Mouse (Mus musculus): ENCODE measurements around the gene Fam229a.
"Not testable (repeated sequence)": the region's sequence is repeated elsewhere in the genome, so short reads cannot be mapped to it uniquely, and the experiment has no call there.

Gene Fam229a

GRCm38 (mm10) chr4:129490972-129491880, at the start of gene Fam229a, which contains the start of gene Tssk3:
Gene Fam229a, plus strand, starts transcription at chr4:129491190.
Gene Tssk3, minus strand, starts transcription at chr4:129491022.
- DNase-seq (ENCODE audit: low read depth, low spot score), result peak; percentile 52

- no peak for DNase-seq (ENCODE audit: low read depth, low spot score)
Observed at GRCm38 (mm10) chr4:129447360-129447759, 43.6 kb upstream of the Fam229a start.

DNA sequence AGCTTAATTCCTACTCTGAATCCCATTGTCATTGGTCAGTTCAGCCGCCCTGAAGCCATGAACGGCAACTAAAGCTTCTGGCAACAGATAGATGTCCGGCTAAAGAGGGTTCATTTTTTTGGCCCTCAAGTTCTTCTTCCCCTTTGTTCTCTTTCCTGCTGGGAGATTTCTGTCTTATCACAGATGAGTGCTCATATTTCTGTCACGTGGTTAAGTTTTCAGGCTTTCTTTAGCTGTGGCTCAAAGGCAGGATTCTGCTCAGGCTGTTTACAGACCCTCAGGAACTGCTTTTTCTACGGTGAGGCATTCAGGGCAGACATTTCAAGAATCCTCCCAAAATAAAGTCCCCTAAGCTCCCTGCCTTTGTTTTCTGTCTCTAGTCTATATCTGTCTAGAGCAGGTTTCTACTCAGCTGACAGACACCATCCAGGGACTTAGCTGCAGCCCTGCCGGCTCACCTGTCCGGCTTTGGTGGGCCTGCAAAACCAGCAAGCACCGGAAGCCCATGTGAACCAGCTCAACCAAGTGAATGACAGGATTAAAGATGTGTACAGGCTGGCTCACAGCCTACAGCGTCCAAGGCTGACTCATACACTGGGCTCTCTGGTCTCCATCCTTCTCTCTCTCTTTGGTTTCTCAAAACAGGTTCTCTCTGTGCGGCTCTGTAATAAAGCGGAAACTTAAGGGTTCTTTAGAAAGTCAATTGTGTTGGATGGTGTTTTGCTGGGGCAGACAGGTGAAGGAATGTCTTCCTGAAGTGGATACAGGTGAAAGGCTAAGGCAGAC, 43.0 kb upstream of the Fam229a start:
- DNase-seq (ENCODE audit: low read depth, low spot score), result no peak

- DNase-seq (ENCODE audit: low read depth, low spot score), result no peak
Observed at GRCm38 (mm10) chr4:129448713-129449112, 42.3 kb upstream of the Fam229a start.

DNA sequence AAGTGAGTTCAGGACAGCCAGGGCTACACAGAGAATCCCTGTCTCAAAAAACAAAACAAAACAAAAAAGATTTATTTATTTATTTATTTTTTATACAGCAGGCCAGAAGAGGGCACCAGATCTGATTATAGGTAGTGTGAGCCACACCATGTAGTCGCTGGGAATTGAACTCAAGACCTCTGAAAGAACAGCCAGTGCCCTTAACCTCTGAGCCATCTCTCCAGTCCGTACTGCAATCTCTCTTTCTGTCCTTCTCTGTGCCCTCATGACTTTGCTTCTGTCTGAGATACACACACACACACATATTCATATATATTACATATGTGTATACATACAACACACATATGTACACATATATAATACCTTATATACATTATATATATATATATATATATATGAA, 40.1 kb upstream of the Fam229a start:
- DNase-seq (ENCODE audit: low read depth, low spot score), result peak; percentile 44

DNA sequence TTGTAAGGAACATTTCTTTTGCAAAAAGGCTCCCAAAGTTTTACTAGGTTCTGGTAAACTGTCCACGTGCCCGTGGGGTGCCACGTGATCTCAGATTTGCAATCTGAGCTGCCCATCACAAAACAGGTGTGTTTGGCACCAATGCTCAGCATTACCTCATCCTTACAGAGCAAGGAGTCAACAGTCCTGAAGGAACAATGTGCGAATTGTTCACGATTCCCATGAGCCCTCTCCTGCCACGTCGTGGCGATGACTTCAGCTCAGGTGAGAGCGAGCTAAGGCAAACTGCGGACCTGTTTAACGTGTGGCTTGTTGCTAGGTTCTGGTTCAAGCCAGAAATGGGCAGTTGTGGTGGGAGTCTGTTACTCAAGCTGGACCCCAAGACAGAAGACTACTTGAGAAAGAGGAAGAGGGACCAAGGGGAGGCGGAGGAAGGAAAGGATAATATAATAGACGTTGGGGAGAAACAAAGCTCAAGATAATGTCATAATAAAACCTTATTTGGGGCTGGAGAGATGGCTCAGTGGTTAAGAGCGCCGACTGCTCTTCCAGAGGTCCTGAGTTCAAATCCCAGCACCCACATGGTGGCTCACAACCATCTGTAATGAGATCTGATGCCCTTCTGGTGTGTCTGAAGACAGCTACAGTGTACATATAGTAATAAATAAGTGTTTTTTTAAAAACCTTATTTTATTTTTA, 39.4 kb upstream of the Fam229a start:
- peak; percentile 53 for DNase-seq (ENCODE audit: low read depth, low spot score)

- peak; percentile 91 for DNase-seq (ENCODE audit: low read depth, low spot score)
Observed at GRCm38 (mm10) chr4:129455265-129455664, 35.7 kb upstream of the Fam229a start.

GRCm38 (mm10) chr4:129456126-129456525, 34.9 kb upstream of the Fam229a start:
- DNase-seq (ENCODE audit: low read depth, low spot score), result no peak

DNA sequence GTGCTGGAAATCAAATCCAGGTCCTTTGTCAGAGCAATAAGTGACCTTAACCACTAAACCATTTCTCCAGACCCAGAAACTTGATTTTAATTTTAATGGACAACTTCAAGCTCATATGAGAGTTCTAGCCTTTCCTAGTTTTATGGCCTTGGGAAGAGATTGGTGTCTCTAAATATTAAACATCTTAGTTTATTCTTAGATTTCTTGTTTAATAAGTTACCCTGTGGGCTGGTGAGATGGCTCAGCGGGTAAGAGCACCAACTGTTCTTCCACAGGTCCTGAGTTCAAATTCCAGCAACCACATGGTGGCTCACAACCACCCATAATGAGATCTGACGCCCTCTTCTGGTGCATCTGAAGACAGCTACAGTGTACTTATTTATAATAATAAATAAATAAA, 33.7 kb upstream of the Fam229a start:
- not testable (repeated sequence) for DNase-seq (ENCODE audit: low read depth, low spot score)

DNA sequence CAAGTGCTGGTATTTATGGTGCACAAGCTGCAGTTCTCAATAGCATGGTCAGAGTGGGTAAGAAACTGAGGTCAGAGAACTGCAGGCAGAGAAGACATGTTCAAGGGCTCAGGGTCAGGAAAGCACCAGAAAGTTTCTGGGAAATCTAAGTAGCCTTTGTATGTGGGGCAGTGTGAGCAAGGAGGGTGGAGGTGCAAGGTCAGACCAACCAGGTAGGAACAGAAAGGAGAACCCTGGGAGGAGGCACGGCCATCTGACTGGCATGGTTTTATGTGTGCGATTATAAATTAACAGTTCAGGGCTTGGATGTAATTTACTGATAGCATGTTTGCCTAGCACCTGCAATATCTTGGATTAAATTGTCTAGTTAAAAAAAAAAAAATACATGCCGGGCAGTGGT, 31.3 kb upstream of the Fam229a start:
- DNase-seq (ENCODE audit: low read depth, low spot score), result no peak

DNA sequence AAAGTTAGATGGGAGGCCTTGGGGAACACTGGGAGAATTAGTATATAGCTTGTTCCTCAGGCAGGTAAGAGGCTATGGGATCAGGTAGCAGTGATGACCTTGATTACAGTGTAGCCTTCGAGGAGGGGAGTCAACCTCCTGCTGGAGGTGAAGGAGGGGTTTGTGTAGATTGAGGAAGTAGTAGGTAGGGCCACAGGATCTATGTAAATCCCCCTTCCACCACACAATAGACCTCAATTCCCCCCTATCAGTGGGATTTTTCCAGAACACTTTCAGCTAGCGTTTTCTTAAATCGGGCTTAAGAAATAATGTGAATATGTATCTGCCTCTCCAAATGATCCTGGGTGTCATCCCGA, 30.2 kb upstream of the Fam229a start:
- no peak for DNase-seq (ENCODE audit: low read depth, low spot score)

DNA sequence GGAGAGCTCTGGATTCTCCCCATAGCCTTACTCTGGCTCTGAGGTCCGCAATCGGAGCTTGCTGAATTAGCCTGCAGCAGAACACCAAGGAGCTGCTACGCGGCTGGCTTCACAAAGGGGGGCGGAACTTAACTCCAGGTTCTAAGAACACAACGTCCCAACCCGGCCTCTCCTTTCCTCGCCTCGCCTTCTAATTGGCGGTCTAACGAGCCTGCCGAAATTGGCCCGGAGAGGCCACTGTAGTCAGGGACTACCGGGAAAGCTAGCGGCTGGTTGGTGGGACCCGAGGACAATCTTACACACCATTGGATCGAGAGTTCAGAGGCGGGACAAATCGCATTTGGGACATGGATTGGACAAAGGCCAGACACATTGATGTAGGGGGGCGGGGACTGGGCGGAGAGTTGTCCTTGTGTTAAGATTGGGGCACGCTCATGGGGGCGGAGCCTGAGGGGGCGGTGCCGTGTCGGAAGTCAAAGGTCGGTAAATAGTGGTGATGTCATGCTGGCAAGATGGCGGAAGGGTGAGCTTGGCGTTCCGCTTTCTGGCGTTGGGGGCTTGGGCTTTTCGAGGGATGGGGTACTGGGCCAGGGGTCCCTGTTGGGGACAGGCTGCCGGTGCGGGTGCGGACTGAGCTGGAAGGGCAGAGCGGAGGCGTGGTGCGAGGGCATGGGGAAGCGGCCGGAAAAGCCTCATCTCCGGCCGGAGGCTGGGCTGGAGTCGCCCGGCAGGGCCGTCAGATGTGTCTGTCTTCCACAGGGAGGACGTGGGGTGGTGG, 29.6 kb upstream of the Fam229a start, which contains the start of gene Bsdc1:
Bsdc1 (plus strand) TSS at position 399 of the 778 bp plus-strand sequence.
- peak; percentile 100 for DNase-seq (ENCODE audit: low read depth, low spot score)

GRCm38 (mm10) chr4:129462118-129462517, 28.9 kb upstream of the Fam229a start:
- no peak for DNase-seq (ENCODE audit: low read depth, low spot score)

DNA sequence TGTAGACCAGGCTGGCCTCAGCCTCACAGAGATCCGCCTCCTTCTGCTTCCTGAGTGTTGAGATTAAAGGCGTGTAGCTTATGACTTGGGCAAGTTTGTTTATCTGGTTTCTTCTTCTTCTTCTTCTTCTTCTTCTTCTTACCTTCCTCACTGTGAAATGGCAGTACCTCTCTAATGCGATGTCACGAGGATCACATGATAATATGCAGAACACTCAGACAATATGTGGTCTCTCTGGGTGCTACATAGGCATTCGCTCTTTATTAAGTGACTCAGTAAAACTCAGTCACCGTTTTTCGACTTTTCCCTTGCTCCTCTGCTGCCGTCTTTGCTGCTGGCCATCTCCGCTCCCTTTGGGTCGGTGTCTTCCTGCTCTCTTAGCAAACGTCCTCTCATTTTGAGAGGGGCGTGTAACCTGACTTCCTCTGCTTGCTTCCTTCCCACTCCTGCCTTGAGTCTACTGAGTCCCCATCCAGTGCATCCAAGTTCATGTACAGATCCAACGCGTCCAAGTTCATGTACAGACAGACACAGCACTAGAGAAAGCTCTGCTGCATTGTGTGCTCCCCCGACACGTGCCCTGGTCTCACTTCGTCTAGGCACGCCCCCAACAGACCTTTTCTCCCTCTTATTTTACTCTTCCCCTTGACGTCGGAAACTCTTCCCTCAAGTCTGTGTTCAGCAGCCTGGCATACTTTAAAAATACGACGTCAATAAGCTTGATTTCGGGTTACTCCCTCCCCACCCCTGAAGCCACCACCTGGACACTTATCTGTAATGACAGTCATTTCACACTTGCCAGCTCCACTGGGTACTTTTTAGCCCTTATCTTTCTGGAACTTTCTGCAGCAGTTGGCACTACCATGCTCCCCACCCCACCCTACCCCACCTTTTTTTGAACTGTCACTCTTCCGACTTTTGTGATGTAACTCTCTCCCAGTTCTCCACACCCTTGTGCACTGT, 27.6 kb upstream of the Fam229a start:
- no peak for DNase-seq (ENCODE audit: low read depth, low spot score)

- DNase-seq (ENCODE audit: low read depth, low spot score), result peak; percentile 66
Observed at GRCm38 (mm10) chr4:129464286-129464815, 26.6 kb upstream of the Fam229a start.

GRCm38 (mm10) chr4:129476047-129476446, 14.9 kb upstream of the Fam229a start:
- peak; percentile 62 for DNase-seq (ENCODE audit: low read depth, low spot score)

GRCm38 (mm10) chr4:129479863-129480262, 11.1 kb upstream of the Fam229a start:
- peak; percentile 57 for DNase-seq (ENCODE audit: low read depth, low spot score)

- no peak for DNase-seq (ENCODE audit: low read depth, low spot score)
Observed at GRCm38 (mm10) chr4:129481090-129481489, 9.9 kb upstream of the Fam229a start.

DNA sequence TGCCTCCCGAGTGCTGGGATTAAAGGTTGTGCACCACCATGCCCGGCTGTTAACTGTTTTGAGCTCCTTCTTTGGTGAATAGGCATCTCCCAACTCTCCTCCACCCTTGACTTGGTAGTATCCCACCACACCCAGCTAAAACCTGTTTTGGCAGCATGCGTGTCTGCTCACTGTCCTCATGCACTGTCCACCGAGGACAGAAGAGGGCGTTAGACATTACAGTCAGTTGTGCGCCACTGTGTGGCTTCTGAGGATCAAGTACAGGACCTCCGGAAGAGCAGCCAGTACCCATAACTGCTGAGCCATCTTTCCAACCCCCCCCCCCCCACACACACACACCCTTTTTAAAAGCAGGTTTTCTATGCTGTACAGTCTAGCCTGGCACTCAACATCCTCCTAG, 3.7 kb downstream of the Fam229a start:
- peak; percentile 48 for DNase-seq (ENCODE audit: low read depth, low spot score)

Measured in R1 (cell line).